Mouse (Mus musculus) E14TG2a.4 (cell line): ENCODE measurements at regions not wholly inside any gene's neighbourhood (a gene's known extent, or its start where the extent isn't known, plus 50 kb on each side); places are given as distances from the start of the nearest gene placed in this dataset.
A peak's percentile ranks its signal among the peaks of the same experiment; 100 is the strongest.
"Not testable (repeated sequence)": the region's sequence is repeated elsewhere in the genome, so short reads cannot be mapped to it uniquely, and the experiment has no call there.

Source experiments
- H3K27me3 ChIP-seq: 2 replicates; pipeline ENCODE4 v1.6.1; 2014; ENCODE audit warnings: low read length, control low read depth; ENCODE audit not compliant: insufficient read depth
- H3K36me3 ChIP-seq: 2 replicates; pipeline ENCODE4 v1.6.1; 2014; ENCODE audit warnings: low read length, control low read depth; ENCODE audit not compliant: insufficient read depth
- H3K4me1 ChIP-seq: replicated peaks from 2 replicates; pipeline ENCODE4 v1.6.1; 2014; ENCODE audit warnings: low read depth, low read length, control low read depth
- H3K4me3 ChIP-seq: replicated peaks from 2 replicates; pipeline ENCODE4 v1.5.1; 2014; ENCODE audit warnings: mild to moderate bottlenecking, low read length
- H3K9me3 ChIP-seq: 2 replicates; pipeline ENCODE4 v1.6.1; 2014; ENCODE audit warnings: low read length, control low read depth
- CTCF ChIP-seq: conservative IDR thresholded peaks from 2 replicates; pipeline ENCODE4 v1.5.1; 2014; ENCODE audit warnings: low read length
- NANOG ChIP-seq: IDR thresholded peaks from 2 replicates; pipeline ENCODE4 v1.6.1; 2014; ENCODE audit warnings: borderline replicate concordance, low read length, mixed read lengths
- POU5F1 ChIP-seq: IDR thresholded peaks from 2 replicates; pipeline ENCODE4 v1.6.1; 2014; ENCODE audit warnings: low read length, borderline replicate concordance

DNA sequence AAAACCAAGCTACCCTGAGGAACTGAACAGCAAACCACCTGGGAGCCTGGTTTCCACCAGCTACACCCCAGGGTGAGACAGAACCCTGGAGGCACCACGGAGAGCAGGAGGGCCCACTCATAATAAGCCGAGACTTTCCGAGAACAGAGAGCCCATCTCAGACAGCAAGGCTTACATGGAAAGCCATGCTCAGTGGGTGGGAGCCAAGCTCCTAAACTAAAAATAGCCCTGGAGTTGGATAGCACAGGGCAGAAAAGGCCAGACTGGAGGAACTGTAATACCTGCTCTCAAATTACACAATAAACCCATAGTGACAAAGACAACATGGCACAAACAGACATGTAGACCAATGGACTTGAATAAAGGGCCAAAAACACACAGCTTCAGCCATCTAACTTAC lies 69.9 kb downstream of the Fbxo4 start:
- TF ChIP-seq POU5F1 (no peak), NANOG (no peak), CTCF (no peak)
- peaks cover 2% of the 10 kb centered on the region; the same call in 1 of the 2 replicates for H3K9me3 ChIP-seq

DNA sequence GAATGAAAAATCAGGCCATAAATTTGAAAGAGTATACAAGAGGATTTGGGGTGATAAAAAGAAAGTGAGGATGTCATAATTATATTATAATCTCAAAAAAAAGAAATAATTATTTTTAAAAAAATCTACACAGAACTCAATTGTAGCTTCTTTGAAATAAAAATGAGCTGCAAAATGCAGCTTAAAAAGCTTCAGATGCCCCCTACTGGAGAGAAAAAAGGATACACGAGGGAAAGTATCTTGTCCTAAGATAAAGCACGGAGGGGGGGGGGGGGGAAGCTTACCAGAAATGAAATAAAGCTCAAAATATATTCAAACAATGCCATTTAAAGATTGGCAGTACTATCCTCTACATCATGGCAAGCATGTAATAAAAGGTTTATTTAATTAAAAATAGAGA lies 70.7 kb downstream of the Fbxo4 start:
- peak; percentile 39 for TF ChIP-seq CTCF
- no peak for TF ChIP-seq POU5F1
- no peaks in the 10 kb centered on the region for H3K36me3 ChIP-seq

More for the DNA sequence above, 69.9 kb downstream of the Fbxo4 start:
- Histone ChIP-seq H3K36me3 (no peaks in the 10 kb centered on the region), H3K4me3 (no peak overlapping the region), H3K4me1 (no peaks in the 10 kb centered on the region), H3K27me3 (no peaks in the 10 kb centered on the region)

DNA sequence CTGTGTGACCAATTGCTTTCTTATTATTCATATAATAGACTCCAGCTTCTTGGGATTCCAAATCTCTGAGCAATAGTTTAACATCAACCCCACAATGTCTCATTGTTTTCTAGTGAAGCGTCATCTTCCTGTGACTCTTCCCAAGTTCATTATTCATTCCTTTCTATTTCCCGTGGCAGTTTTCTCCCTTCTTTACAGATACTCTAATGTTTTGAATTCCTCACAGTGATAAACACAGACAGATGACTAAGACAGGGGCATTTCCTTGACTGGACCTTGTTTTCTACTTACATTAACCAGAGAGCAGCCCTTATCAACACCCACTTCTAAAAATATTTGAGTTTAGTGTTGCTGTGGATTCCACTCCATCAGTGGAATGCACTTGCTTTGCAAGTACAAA lies 73.8 kb downstream of the Fbxo4 start:
- H3K9me3 ChIP-seq, result no peaks in the 10 kb centered on the region
- no peaks in the 10 kb centered on the region for H3K36me3 ChIP-seq
- H3K4me1 ChIP-seq, result no peaks in the 10 kb centered on the region
- no peak overlapping the region for H3K4me3 ChIP-seq
- TF ChIP-seq CTCF (no peak), NANOG (no peak), POU5F1 (no peak)
- no peaks in the 10 kb centered on the region for H3K27me3 ChIP-seq

More for the DNA sequence above, 70.7 kb downstream of the Fbxo4 start:
- no peak overlapping the region for H3K4me3 ChIP-seq
- no peaks in the 10 kb centered on the region for H3K4me1 ChIP-seq
- H3K9me3 ChIP-seq, result no peaks in the 10 kb centered on the region
- H3K27me3 ChIP-seq, result no peaks in the 10 kb centered on the region

DNA sequence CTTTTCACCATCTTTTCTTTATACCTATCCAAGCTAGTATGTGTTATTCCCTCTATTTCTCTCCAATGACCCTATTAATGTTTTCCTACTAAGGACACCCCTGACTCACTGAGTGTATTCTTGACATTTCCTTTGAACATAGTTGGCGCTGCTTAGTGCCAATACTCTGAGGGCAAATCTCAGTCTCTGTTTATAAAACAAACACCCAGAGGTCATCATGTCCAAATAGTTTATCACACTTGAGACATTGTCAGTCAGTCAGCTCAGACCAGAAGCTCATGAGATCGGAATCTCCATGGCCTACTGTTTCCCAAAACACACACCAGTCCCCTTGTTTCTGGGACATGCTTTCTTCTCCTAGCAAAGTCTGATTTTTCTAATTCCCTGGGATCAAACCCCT lies 100.9 kb downstream of the Fbxo4 start:
- Histone ChIP-seq H3K36me3 (no peaks in the 10 kb centered on the region), H3K9me3 (peaks cover 6% of the 10 kb centered on the region; the same call in 1 of the 2 replicates), H3K4me1 (no peaks in the 10 kb centered on the region), H3K4me3 (no peak overlapping the region), H3K27me3 (no peaks in the 10 kb centered on the region)
- TF ChIP-seq POU5F1, result no peak
- TF ChIP-seq NANOG, result no peak
- no peak for TF ChIP-seq CTCF

DNA sequence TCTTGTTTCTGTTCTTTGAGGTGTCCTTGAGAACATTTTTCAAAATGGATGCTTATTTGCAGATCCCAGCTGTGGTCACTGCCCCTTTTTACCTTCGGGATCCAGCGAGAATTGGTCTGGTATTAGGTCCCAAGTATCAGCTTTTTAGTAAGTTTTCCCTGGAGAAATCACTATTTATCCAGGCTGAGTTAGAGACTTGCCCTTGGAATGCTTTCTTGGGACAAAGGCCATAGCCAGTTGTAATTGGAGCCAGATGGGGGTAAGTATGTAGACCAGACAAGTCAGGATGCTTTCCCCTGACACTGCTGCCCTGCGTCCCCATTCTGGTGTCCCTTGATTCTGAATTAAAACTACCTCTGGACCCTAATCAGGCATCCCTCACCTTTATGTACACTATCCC lies 101.9 kb downstream of the Fbxo4 start:
- Histone ChIP-seq H3K36me3 (no peaks in the 10 kb centered on the region), H3K9me3 (peaks cover 6% of the 10 kb centered on the region; the same call in 1 of the 2 replicates), H3K4me3 (no peak overlapping the region), H3K27me3 (no peaks in the 10 kb centered on the region), H3K4me1 (no peaks in the 10 kb centered on the region)
- TF ChIP-seq NANOG (no peak), POU5F1 (no peak), CTCF (no peak)

DNA sequence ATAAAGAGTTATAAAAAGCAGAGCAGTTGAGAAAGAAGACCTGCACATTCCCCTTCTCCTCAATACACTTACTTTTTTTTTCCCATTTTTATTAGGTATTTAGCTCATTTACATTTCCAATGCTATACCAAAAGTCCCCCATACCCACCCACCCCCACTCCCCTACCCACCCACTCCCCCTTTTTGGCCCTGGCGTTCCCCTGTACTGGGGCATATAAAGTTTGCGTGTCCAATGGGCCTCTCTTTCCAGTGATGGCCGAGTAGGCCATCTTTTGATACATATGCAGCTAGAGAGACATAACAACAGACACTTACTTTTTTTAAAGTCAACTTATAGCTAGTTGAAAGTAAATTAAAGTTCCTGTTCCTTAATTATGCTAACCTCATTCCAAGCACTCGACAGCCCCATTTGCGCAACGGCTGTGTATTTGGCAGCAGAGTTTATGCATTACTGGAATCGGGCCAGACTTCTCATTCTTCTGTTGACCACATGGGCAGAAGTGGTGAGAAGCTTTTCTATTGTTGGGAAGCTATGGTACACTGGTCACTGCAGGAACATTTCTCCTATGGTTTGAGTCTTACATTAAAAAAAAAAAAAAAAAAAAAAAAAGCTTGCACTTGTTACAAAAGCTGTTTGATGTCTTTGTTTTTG lies 104.0 kb downstream of the Fbxo4 start:
- not testable (repeated sequence) for H3K9me3 ChIP-seq, H3K36me3 ChIP-seq, H3K4me1 ChIP-seq, H3K27me3 ChIP-seq, H3K4me3 ChIP-seq

DNA sequence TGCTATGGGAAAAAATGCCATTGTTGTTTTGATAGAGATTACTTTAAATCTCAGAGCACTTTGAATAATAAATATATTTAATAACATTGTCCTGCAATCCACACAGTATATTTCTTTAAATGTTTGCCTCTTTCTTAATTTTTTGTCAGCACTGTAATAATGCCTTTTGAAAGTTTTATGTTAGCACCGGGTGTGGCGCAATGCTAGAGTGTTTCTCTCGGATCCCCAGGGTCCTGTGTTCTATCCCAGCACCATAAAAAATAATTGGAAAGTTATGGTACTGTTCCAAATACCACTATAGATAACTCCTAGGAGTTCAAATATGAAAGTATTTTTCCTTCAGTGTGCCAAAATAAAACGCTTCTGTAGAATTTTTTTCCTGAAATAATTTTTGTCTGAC lies 147.6 kb downstream of the Fbxo4 start:
- TF ChIP-seq NANOG (no peak), CTCF (no peak), POU5F1 (no peak)
- no peaks in the 10 kb centered on the region for H3K36me3 ChIP-seq
- no peak overlapping the region for H3K4me3 ChIP-seq
- no peaks in the 10 kb centered on the region for H3K27me3 ChIP-seq
- no peaks in the 10 kb centered on the region for H3K4me1 ChIP-seq
- no peaks in the 10 kb centered on the region for H3K9me3 ChIP-seq

DNA sequence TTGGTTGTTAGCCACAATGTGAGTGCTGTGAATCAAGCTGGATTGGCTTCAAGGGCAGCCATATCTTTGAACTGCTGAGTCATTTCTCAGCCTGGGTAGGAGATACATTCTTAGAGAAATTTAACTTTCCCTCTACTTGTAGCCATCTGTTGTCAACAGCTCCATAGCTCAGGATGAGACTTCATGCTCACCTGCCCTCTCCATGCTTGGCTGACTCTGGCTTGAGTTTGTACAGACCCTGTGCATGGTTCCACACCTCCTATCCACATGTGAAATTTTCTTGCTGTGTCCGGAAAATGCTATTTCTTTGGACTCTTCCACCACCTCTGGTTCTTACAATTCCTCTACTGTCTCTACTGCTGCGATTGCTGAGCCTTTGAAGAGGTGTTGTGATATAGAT lies 173.9 kb downstream of the Fbxo4 start:
- no peak overlapping the region for H3K4me3 ChIP-seq
- no peaks in the 10 kb centered on the region for H3K36me3 ChIP-seq
- H3K27me3 ChIP-seq, result no peaks in the 10 kb centered on the region
- peaks cover 10% of the 10 kb centered on the region; the same call in 1 of the 2 replicates for H3K9me3 ChIP-seq
- no peaks in the 10 kb centered on the region for H3K4me1 ChIP-seq
- TF ChIP-seq POU5F1 (no peak), NANOG (no peak), CTCF (no peak)

- no peaks in the 10 kb centered on the region for H3K9me3 ChIP-seq
- no peak overlapping the region for H3K4me3 ChIP-seq
- no peaks in the 10 kb centered on the region for H3K27me3 ChIP-seq
- no peaks in the 10 kb centered on the region for H3K4me1 ChIP-seq
- TF ChIP-seq CTCF (no peak), POU5F1 (no peak), NANOG (no peak)
- H3K36me3 ChIP-seq, result no peaks in the 10 kb centered on the region
Measured at GRCm38 (mm10) chr15:3775865-3776264, 192.6 kb upstream of the Ghr start.
